Mouse (Mus musculus) common myeloid progenitor, adult 5-6 weeks (primary cell): Measurements from ENCODE around the gene C9orf72. TPM values are rescaled to one million over a fixed set of nuclear protein-coding genes. Genes with fewer than 3 reads are reported as not detected.

Source experiments
- ATAC-seq: replicated peaks from 2 replicates; pipeline ENCODE4 v1.8.0; 2016; ENCODE audit warnings: low read depth, mild to moderate bottlenecking, moderate TSS enrichment, inconsistent platforms; ENCODE audit not compliant: poor library complexity, severe bottlenecking
- total RNA-seq: library from RNA; stranded (forward); fragments of 200-1000, 187-1606 nt; gene quantifications from 2 replicates; pipeline ENCODE4 v1.2.3, GENCODE M21; 2017

C9orf72 gene
- total RNA-seq, 1 experiment from 2014 or later: 6.9 TPM

DNA sequence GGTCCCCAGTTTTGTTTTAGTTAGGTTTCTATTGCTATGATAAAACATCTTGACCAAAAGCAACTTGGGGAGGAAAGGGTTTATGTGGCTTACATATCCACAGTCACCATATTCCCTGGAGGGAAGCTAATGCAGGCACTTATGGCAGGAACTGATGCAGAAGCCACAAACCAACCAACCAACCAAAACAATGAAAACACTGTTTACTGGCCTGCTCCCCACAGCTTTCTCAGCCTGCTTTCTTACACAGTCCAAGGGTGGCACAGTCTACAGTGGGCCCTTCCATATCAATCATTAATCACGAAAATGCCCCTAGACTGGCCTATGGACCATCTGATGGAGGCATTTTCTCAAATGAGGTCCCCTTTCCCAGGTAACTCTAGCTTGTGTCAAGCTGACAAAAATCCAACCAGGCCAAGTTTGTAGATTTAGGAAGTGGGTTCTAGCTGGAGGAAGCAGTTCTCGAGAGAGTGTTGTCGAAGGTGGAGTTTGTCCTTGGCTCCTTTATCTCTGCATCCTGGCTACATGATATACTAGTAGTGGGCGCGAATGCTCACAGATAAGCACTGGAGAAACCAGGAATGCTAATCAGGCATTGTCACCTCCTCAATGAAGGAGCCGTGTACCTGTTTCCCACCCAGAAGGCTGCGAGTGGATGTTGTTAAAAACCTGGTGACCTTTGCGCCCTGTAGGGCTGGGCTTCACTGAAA, 38.2 kb downstream of the C9orf72 start:
- ATAC-seq: 0 out of 2 replicates have a peak, but pooled peaks have one; percentile 5

DNA sequence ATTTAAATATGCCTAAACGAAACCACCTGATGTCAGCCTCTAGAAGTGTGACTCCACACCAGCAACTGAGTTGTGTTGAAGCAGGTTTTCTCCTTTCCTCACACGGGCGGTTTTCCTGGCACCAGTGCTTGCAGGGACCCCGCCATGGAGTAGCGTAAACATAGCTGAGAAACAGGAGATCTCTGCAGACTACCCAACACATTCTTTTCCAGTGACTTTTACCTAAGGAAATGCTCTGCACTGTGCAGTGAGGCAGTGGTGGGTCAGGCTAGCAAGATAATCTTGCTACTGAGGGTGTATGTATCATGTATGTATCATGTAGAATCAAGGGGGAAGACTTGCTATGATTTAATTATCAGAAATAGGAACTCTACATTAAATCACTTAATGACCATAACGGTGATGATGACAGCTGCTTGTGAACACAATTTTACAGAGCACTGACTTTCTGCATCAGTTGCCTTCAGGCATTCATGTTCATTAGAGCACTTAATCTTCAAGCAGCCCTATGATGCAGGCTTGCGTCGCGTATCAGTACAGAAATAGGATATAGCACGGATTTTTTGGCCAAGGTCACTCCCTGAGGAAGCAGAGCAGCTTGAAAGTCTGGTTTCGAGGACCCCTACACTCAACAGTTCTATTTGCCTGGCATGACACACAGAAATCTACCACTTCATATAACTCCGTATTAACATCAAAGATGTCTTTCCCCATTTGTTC, 47.9 kb downstream of the C9orf72 start:
- ATAC-seq: no peak

DNA sequence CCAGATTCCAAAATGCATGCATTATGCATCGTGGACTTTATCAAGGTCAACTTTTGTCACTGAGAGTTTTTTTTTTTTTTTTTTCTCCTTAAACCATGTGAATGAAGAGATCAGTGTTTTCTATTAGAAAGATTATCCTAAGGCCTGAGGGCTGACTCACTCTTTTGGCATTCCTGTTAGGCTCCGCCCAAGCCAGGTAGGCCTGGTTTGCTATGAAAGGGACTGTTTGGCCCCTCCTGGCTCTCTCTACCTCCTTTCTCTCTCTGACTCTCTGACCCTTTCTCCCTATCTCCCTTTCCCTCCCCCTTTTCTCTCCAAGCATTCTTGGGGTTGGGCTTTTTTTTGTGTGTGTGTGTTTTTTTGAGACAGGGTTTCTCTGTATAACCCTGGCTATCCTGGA, 50.4 kb downstream of the C9orf72 start:
- ATAC-seq: no peak

- no peak for ATAC-seq
Observed at GRCm38 (mm10) chr4:35173551-35173950, 52.4 kb downstream of the C9orf72 start.

DNA sequence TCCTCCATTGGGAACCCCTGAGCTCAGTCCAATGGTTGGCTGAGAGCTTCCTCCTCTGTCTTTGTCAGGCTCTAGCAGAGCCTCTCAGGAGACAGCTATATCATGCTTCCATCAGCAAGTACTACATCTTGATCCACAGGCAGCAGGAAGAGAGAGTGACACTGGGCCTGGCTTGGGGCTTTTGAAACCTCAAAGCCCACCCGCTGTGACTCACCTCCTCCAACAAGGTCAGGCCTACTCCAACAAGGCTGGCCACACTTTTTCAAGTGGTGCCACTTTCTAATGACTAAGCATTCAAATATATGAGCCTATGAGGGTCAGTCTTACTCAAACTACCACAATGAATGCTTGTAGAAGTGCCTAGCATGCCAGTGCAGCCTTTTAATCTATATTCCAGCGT, 53.5 kb downstream of the C9orf72 start:
- no peak for ATAC-seq

DNA sequence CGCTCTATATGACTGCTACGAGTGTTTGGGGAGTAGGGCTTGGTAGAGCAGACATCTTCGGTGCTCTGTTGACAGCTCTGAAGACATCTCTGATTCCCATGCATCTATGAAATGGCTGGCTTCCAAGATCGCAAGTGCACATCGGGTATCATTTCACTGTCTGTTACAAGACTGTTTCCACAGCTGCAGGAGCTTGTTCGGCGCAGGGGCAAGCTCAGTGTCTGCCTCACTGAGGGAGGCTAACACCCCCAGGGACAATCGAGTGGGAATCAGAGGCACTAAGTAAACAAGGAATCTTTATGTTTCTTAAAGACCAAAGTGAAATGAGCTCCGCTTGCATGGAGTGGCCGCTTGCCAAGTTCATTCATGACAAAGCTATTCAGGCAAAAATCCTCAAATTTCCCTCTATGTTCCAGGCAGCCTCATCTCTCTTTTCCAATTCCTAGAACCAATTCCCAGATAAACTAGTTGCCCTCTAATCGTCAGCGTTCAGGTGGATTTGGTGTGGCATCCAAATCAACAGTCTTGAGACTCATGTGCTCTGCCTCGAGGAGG, 56.3 kb downstream of the C9orf72 start:
- ATAC-seq: no peak

DNA sequence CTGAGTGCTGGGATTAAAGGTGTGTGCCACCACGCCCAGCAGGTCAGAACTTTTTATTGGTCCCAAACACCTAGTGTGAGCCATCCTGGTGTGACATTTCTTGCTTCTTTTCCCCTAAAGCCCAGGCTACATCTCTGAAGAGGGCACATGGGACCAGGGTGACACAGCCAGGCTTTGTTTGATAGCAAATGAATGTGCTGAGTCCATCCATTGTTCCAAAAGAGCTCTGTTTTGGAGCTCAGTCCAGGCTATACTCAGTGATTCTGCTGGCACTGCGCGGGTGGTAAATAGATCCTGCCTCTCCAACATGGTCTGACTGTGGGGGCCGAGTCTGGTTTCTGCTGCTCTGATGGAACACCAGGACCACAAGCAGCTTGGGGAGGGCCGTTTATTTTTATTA, 58.1 kb downstream of the C9orf72 start:
- ATAC-seq: no peak

GRCm38 (mm10) chr4:35165947-35166346, 60.0 kb downstream of the C9orf72 start:
- peak; percentile 57; the same call in 1 of the 2 replicates for ATAC-seq

- ATAC-seq: 0 out of 2 replicates have a peak, but pooled peaks have one; percentile 9
Observed at GRCm38 (mm10) chr4:35165275-35165674, 60.7 kb downstream of the C9orf72 start.

DNA sequence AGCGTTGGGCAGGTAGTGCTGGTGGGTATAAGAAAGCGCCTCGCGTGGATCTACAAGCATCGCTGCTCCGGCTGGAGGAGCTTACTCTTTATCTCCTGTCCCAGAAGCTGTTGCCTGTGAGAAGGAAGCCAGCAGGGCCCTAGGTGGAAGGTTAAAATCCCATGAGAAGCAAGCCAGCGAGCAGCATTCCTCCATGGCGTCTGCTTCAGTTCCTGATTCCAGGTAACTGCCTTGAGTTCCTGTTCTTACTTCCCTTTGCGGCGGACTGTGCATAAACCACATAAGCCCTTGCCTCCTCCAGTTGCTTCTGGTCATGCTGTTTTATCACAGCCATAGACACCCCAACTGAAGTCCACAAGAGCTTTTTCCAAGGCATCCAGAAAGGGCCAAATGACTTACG, 68.2 kb downstream of the C9orf72 start:
- ATAC-seq: peak; percentile 52

DNA sequence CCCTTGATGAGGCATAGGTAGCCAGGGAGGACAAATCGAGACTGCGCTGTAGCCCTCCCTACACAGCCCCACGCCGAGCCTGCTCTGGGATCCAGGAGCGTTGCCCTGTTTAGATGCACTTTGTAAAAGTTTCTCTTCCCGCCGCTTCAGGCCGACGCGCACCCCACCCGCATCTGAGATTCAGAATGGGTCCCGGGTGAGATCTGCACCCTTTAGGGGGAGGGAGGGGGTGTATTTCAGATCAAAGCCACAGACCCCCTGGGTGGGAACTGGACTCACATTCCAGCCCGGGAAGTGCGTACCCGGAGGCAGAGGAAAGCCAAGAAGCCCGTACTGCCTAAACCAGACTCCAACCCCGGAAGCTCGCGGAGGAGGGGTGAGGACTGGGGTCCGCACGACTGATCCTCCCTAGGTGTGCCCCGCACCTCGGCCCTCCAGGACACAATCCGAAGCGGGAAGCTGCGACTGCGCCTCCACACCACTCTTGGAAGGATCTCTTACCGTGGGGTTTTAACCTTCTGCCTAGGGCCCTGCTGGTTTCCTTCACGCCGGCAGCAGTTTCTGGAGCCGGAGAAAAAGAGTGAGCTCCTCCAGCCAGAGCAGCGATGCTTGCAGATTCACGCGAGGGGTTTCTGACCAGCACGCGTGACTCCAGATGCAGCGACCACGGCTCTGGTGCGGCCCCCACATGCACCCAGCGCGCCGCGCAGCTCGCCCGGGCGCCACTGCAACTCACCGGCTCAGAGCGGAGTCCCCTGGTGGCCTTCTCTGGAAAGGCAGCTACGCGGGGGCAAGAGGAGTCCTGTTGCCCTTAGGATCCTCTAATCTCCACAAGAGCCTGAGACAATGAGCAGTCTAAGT, 69.0 kb downstream of the C9orf72 start, which contains the start of gene Mob3b:
Gene Mob3b, minus strand, starts transcription at position 734 of the 861 bp plus-strand sequence.
- ATAC-seq: peak; percentile 78

- ATAC-seq: peak; percentile 49
Observed at GRCm38 (mm10) chr4:35156149-35156611, 69.8 kb downstream of the C9orf72 start.

- peak; percentile 16 for ATAC-seq
Observed at GRCm38 (mm10) chr4:35155132-35155922, 70.6 kb downstream of the C9orf72 start.

DNA sequence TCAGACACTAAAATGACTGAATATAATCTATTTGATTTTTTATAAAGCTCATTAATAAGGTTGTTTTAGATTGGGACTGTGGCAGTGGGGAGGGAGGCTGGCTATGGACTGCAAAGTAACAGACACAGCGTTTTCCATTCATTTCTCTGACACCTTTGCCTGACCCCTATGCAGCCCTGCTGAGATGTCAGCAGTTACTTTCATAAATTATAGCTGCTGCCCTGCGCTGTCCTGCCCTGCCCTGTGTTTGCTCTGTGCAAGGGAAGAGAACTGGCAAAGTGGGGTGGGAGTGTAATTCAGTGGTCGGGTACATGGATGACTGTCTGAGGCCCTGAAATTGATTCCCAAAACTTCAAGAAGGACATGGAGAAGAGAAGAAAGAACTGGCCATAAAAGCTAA, 71.9 kb downstream of the C9orf72 start:
- ATAC-seq: no peak

DNA sequence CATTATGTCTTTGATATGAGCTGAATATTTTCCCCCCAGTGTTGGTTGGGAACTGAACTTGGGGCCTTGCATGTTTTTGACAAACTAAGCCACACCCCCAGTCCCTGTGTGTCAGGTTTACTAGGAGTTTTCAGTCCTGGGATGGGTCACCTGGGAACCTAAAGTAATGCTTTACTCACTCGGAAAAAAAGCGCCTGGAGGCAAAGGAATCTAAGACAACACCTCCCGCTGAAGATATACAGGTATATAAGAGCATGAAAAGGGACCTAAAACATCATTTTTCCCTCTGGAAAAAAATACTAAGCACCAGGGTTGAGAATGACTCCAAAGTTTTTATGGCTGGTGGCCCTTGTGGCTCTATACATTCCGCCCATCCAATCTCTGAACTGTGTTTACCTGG, 74.2 kb downstream of the C9orf72 start, which contains the start of gene Ifnk:
Gene Ifnk, plus strand, starts transcription at position 301 of the 400 bp plus-strand sequence.
- ATAC-seq: no peak

- no peak for ATAC-seq
Observed at GRCm38 (mm10) chr4:35150706-35151105, 75.3 kb downstream of the C9orf72 start.

GRCm38 (mm10) chr4:35148326-35148725, 77.6 kb downstream of the C9orf72 start:
- ATAC-seq: no peak

- ATAC-seq: no peak
Observed at GRCm38 (mm10) chr4:35146597-35146996, 79.4 kb downstream of the C9orf72 start.

DNA sequence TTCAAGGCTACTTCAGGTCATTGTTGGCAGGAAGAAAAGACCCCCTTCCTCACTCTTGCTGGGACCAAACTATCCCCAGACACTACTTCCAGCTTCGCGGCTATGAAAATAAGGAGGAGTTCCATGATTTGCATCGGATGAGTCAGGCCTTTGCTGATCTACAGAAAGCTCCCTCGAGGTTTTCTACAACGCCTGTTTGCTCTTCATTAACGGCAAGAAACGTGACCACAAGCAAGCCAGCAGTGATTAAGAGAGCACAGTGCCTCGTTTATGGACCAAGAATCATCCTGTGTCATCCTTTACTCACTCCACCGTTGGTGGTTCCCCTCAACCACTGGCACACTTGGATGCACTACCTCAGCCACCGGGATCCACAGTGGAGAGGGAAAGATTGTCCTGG, 80.2 kb downstream of the C9orf72 start:
- no peak for ATAC-seq
